ENCODE assay signal across 9 mouse cellular contexts in genomic region chr14:78535366-78535765, GRCm38 (mm10). TPM values are rescaled to one million over a fixed set of nuclear protein-coding genes. Genes with fewer than 3 reads are reported as not detected.
DNase-seq lines count a peak whose midpoint lies in the region; ATAC-seq and TF ChIP-seq lines count a peak whose summit lies in the region.
"Had no signal": no experiment of that assay in that cellular context is flagged by ENCODE, and none has a peak within 500 bp of the region (broad histone marks: within the 10 kb centered on the region; RNA-seq: fewer than 3 reads in every experiment).

No protein-coding gene starts in this region.

- peak overlapping the region; percentile 99 for H3K27ac ChIP-seq in layer of hippocampus, adult 2 months
- no peak overlapping the region for H3K27ac ChIP-seq in embryonic facial prominence, embryonic 11.5 days (replicated peaks; ENCODE audit: low read depth, low read length)
- no peak overlapping the region for H3K27ac ChIP-seq in intestine, embryonic 14.5 days (ENCODE audit: low read depth)
- no peak overlapping the region for H3K27ac ChIP-seq in neural tube, embryonic 12.5 days

- H3K9ac ChIP-seq in embryonic facial prominence, embryonic 11.5 days (replicated peaks; ENCODE audit: low read length): peak overlapping the region; percentile 94
- H3K9ac ChIP-seq in intestine, embryonic 14.5 days (ENCODE audit: low read length): peak overlapping the region; percentile 90
- peak overlapping the region; percentile 95 for H3K9ac ChIP-seq in neural tube, embryonic 12.5 days

- ATAC-seq in embryonic facial prominence, embryonic 11.5 days (replicated peaks; ENCODE audit: insufficient number of reproducible peaks, low FRiP score, low TSS enrichment, low read depth): no peak
- ATAC-seq in intestine, embryonic 14.5 days (replicated peaks; ENCODE audit: low FRiP score, low TSS enrichment, low read depth): no peak
- no peak for ATAC-seq in neural tube, embryonic 12.5 days (ENCODE audit: low FRiP score, low read depth)

- peak overlapping the region; percentile 99 for H3K4me3 ChIP-seq in layer of hippocampus, adult 2 months
- peak overlapping the region; percentile 94 for H3K4me3 ChIP-seq in embryonic facial prominence, embryonic 11.5 days (ENCODE audit: low read depth, low read length)
- H3K4me3 ChIP-seq in intestine, embryonic 14.5 days (ENCODE audit: low read depth, low read length): peak overlapping the region; percentile 67
- H3K4me3 ChIP-seq in neural tube, embryonic 12.5 days: peak overlapping the region; percentile 89

- no peaks in the 10 kb centered on the region for H3K36me3 ChIP-seq in embryonic facial prominence, embryonic 11.5 days (replicated peaks; ENCODE audit: control insufficient read depth, insufficient read depth, low read depth, low read length)
- H3K36me3 ChIP-seq in intestine, embryonic 14.5 days (ENCODE audit: control insufficient read depth, insufficient read depth, low read length): no peaks in the 10 kb centered on the region
- no peaks in the 10 kb centered on the region for H3K36me3 ChIP-seq in neural tube, embryonic 12.5 days

- no peaks in the 10 kb centered on the region for H3K27me3 ChIP-seq in embryonic facial prominence, embryonic 11.5 days (ENCODE audit: control insufficient read depth, insufficient read depth, low read length)
- no peaks in the 10 kb centered on the region for H3K27me3 ChIP-seq in intestine, embryonic 14.5 days (replicated peaks; ENCODE audit: control insufficient read depth, insufficient read depth, low read length)
- no peaks in the 10 kb centered on the region for H3K27me3 ChIP-seq in neural tube, embryonic 12.5 days (replicated peaks)

- H3K9me3 ChIP-seq in embryonic facial prominence, embryonic 11.5 days (replicated peaks; ENCODE audit: control insufficient read depth, low read length): no peaks in the 10 kb centered on the region
- H3K9me3 ChIP-seq in intestine, embryonic 14.5 days (ENCODE audit: control insufficient read depth, low read length): no peaks in the 10 kb centered on the region
- H3K9me3 ChIP-seq in neural tube, embryonic 12.5 days: no peaks in the 10 kb centered on the region

- no peak for DNase-seq in layer of hippocampus, adult 2 months (ENCODE audit: low spot score in 2 of 2)
- DNase-seq in layer of hippocampus, adult 9-11 months: no peak
- DNase-seq in embryonic facial prominence, embryonic 11.5 days (ENCODE audit: low spot score): no peak
- DNase-seq in intestine, embryonic 14.5 days (ENCODE audit: low spot score): no peak
- no peak for DNase-seq in retina, embryonic 14.5 days (ENCODE audit: low spot score)
- DNase-seq in cerebellum, postnatal 10 days: no peak
- no peak for DNase-seq in layer of hippocampus, postnatal 36 days
- DNase-seq: right cerebral cortex, postnatal 14 days had no signal

- WGBS in embryonic facial prominence, embryonic 11.5 days: 49% methylated on average over 2 of the region's 2 CpGs
- WGBS in intestine, embryonic 14.5 days: 41% methylated on average over 2 of the region's 2 CpGs
- WGBS in neural tube, embryonic 12.5 days: 51% methylated on average over 2 of the region's 2 CpGs

- H3K4me1 ChIP-seq in embryonic facial prominence, embryonic 11.5 days (ENCODE audit: control insufficient read depth, insufficient read depth, low read length): no peaks in the 10 kb centered on the region
- peaks cover 12% of the 10 kb centered on the region for H3K4me1 ChIP-seq in intestine, embryonic 14.5 days (replicated peaks; ENCODE audit: control insufficient read depth, insufficient read depth, low read length)
- peaks cover 21% of the 10 kb centered on the region for H3K4me1 ChIP-seq in neural tube, embryonic 12.5 days

- no peak for TF ChIP-seq CTCF in layer of hippocampus, adult 2 months (conservative IDR thresholded peaks at IDR 0.05)

- H3K4me2 ChIP-seq in embryonic facial prominence, embryonic 11.5 days (ENCODE audit: low read depth, low read length): peak overlapping the region; percentile 77
- H3K4me2 ChIP-seq in intestine, embryonic 14.5 days (ENCODE audit: low read length): peak overlapping the region; percentile 82
- peak overlapping the region; percentile 65 for H3K4me2 ChIP-seq in neural tube, embryonic 12.5 days (replicated peaks)

RNA-seq across cellular contexts. Expression of gene Akap11, which starts 1.2 kb away (rescaled TPM):
- total RNA-seq in layer of hippocampus, adult 2 months (2021): 100 to 1,000 TPM; 194 to 196 TPM
- 17.7 and 18.0 TPM in 2 replicates for polyA plus RNA-seq in embryonic facial prominence, embryonic 11.5 days (2014; fragmentation: Nextera tagmentation; extraction: Ambion mirVana)
- 17.9 and 18.0 TPM in 2 replicates for polyA plus RNA-seq in intestine, embryonic 14.5 days (2014; fragmentation: Nextera tagmentation; extraction: Ambion mirVana)
- 35.8 and 36.8 TPM in 2 replicates for polyA plus RNA-seq in neural tube, embryonic 12.5 days (2016; fragmentation: Nextera tagmentation; extraction: Ambion mirVana)
- total RNA-seq in layer of hippocampus, postnatal 36 days (2021): 100 to 1,000 TPM; 192 to 197 TPM
